Mouse (Mus musculus) heart, postnatal 0 days (tissue): ENCODE measurements around the gene Ipo4.
A peak's percentile ranks its signal among the peaks of the same experiment; 100 is the strongest.

Experiments used
- CTCF ChIP-seq: IDR thresholded peaks from 2 replicates; pipeline ENCODE4 v1.5.1; 2016; ENCODE audit warnings: antibody characterized with exemption, control low read depth, low read depth
- EP300 ChIP-seq: IDR thresholded peaks from 2 replicates; pipeline ENCODE4 v1.6.1; 2016; ENCODE audit warnings: antibody characterized with exemption, low read depth

DNA sequence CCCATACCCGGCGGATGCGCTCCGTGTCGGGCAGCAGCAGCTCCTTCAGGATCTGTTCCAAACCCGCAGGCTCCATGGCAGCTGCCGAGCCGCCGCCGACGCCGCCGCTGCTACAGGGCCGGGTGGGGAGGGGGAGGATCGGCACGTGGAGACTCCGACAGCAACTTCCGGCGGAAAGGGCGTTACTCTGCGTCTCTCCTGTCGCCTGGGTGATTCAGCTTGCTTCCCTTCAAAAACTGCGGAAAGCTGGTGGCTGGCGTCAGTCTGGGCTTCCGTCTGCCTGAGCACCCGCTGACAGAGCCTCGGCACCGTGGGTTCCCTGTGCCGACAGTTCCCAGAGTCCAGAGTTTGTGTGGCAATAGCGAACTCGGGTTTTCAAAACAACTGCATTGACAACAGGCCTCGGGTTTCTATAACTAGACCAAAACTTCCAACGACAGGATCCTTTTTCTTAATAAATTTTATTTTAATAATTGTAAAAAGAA is at the start of gene Ipo4:
- TF ChIP-seq CTCF: no peak
- TF ChIP-seq EP300: peak; percentile 79; the same call in 1 of the 2 replicates
